Mouse (Mus musculus): Measurements from ENCODE around the gene Stra6l.
A peak's percentile ranks its signal among the peaks of the same experiment; 100 is the strongest.

The Stra6l gene

GRCm38 (mm10) chr4:45846263-45846662 lies 2.2 kb upstream of the Stra6l start:
- no peak for DNase-seq

GRCm38 (mm10) chr4:45848825-45849156 lies 327 bp downstream of the Stra6l start:
- DNase-seq: no peak

- no peak for DNase-seq
Measured at GRCm38 (mm10) chr4:45849419-45849818, 955 bp downstream of the Stra6l start.

DNA sequence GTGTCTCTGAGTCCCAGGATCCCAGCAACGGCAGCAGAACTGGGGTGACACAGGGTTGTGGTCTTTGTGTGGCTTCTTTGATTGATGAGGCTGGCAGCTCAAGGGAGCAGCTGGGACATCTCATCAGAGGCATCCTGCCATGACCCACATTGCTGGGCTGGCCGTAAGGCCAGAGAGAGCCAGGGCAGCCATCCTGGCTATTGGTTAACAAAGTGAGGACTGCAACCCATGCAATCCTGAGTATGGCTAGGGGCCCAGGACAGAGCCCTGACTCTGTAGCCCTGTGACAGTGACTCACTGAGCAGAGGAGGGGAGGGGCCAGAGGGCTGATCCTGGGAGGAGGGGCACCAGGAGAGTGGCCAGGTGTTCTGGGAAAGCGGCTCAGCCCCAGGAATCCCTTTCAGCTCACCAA lies 3.2 kb downstream of the Stra6l start:
- no peak for DNase-seq

GRCm38 (mm10) chr4:45853496-45854246 lies 5.2 kb downstream of the Stra6l start:
- no peak for DNase-seq

GRCm38 (mm10) chr4:45855803-45856424 lies 7.5 kb downstream of the Stra6l start:
- DNase-seq: peak; percentile 73

- no peak for DNase-seq
Measured at GRCm38 (mm10) chr4:45861160-45861559, 12.7 kb downstream of the Stra6l start.

DNA sequence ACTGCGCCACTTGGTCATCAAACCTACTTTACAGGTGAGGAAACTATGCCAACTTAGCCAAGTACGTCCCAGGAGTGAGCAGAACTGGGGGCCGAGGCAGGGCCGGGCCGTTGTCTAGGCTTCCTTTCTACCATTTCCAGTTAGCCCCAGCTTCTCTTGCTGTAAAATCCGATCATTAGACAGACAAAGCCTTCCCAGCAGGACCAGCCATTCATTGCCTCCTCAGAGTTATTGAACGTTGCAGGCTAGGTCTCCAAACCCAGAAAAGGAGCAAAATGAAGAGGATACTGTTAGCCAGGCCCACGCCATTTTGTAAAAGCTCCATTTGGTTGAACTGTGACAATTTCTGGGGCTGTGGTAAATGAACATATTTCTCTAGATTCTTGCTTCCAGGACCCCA lies 19.0 kb downstream of the Stra6l start:
- DNase-seq: no peak

DNA sequence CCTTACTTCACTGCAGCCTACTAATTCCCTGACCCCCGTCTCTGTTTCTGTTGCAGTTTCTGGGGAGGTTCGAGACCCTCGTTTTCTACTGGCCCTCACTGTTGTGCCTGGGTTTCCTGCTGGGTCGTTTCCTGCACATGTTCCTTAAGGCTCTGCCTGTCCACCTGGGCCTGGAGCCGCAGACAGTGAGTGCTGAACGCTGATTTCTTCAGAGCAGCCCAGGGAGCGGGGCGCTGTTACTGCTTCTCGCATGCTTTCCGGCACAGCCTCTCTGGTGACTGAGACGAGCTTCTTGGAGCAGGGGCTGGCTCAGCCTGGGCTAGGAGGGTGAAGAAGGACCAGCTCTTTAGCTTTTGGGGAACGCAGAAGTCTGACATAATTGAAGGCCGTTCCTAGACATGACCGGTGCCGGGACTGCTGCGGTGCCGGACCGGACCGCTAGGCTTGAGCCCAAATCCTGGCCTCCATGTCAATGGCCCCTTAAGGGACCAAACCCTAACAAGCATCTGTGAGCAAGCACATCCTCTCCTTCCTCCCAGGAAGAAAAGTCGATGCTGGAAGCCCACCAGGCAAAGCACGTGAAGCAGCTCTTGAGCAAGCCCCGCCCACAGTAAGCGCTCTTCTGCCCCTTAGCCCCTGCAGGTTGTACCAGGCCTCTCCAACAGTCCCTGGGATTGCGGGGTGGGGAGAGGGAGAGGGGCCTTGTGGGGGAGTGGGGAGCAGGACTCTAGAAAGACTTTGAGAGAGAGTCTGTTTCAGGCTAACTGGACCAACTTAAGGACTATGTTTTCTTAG lies 20.8 kb downstream of the Stra6l start:
- no peak for DNase-seq

GRCm38 (mm10) chr4:45872147-45872546 lies 23.7 kb downstream of the Stra6l start:
- no peak for DNase-seq

DNA sequence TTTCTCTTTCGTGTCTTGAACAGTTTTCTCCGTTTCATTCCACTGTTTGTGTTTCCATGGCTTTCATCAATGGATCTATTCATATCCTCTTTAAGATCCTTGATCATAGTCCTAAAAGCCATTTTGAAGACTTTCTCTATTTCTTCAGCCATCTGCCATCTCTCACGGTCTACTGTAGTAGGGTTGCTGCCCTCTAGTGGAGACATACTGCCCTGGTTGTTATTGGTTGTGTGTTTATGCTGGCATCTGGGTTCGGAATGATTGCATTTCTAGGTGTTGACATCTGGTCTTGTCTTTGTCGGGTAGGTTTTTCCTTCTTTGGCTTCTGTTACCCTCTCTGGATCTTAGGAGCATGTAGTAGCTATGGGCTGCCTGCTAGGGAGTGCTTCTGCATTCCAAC lies 30.5 kb downstream of the Stra6l start:
- DNase-seq: peak; percentile 53

- DNase-seq: no peak
Measured at GRCm38 (mm10) chr4:45882521-45882920, 34.1 kb downstream of the Stra6l start.

- DNase-seq: no peak
Measured at GRCm38 (mm10) chr4:45883250-45883649, 34.8 kb downstream of the Stra6l start.

DNA sequence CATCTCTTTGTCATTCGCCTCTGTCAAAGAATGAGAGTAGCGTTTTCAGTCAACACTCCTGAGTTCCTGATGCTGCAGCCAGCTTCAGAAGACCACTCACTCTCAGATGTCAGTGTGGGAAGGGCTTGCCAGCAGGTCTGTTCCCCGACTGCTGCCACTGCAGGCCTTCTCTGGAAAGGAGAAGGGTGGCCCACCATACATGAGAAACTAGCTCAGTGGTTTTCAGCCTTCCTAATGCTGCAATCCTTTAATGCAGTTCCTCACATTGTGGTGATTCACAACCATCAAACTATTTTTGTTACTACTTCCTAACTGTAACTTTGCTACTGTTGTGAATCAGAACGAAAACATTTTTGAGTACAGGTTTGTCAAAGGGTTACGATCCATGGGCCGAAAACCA lies 41.0 kb downstream of the Stra6l start:
- DNase-seq: no peak

DNA sequence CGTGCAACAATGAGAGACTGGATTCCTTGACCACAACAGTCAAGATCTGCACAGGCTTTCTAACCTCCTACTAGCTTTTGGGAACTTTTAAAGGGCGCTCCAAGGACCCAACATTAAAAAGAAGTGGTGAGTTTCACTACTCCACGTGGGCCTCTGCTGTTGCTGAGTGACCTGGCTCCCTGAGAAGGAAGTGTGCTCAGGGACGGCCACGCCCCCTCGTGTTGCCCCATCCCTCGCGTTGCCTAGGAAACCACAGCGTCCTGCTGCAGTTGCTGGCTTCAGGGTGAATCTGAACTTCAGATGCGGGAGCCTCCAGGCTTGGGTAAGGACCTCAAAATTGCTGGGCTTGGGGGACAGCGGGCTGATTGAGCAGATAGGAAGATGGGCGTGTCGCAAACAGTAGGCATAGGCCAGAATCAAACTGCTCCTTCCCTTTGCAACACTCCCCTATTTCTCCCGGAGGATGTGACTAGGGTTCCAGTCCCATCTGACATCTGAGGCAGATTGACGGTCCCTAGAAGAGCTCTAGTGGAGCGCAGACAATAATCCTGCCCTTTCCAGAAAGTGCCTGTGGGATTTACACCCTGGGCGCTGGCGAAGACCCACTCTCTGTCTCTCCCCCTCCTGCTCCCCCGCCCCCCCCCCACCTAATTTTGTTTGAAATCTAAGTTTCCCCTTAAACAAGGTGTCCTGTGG lies 41.8 kb downstream of the Stra6l start, which contains the start of gene Ccdc180:
TSS of gene Ccdc180 (plus strand) at position 238 of the 696 bp plus-strand sequence.
- DNase-seq: peak; percentile 76

- no peak for DNase-seq
Measured at GRCm38 (mm10) chr4:45896425-45897081, 48.1 kb downstream of the Stra6l start.

GRCm38 (mm10) chr4:45898413-45898812 lies 49.9 kb downstream of the Stra6l start:
- DNase-seq: no peak

DNA sequence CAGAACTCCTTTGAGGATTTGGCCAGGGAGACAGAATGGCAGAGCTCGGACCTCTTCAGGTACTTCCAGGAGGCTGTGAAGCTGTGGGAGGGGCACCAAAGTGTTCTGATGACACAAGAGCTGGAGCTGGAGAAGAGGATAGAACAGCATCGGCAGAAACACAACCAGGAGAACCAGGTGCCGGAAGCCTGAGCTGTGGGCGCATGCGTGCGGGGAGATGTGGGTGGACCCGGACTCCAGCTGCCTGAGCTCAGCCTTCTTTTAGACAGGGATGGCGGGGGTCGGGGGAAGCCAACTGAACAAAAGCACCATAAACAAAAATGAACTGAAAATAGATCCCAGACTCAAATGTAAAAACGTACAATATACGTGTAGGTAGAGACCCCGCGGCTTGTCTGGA lies 60.8 kb downstream of the Stra6l start:
- DNase-seq: no peak

DNA sequence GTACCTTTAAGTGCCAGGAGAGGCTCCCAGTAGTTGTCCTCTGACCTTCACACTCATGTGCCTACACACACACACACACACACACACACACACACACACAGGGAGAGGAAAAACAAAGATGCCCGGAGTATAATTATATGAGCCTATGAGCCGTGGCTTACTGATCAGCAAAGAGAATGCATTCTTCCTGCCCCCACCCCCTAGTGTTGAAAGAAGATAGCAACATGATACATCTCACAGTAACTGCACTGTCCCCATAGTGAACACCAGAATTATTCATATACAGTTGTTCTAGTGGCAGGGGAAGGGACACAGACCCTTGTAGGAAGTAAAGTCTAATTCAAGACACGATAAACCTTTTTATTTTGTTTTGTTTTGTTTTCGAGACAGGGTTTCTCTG lies 61.5 kb downstream of the Stra6l start:
- DNase-seq: no peak

- no peak for DNase-seq
Measured at GRCm38 (mm10) chr4:45911256-45911655, 62.8 kb downstream of the Stra6l start.

- no peak for DNase-seq
Measured at GRCm38 (mm10) chr4:45911876-45912275, 63.4 kb downstream of the Stra6l start.

- DNase-seq: no peak
Measured at GRCm38 (mm10) chr4:45917091-45917490, 68.6 kb downstream of the Stra6l start.
